Mouse (Mus musculus): ENCODE measurements around the gene Naip5. TPM values are rescaled to one million over a fixed set of nuclear protein-coding genes. Genes with fewer than 3 reads are reported as not detected.

Gene Naip5
- total and polyA plus RNA-seq, 3 experiments = 0.04 to 3.5 (median 3.3) TPM

Other genes with a start within 250 kb of the Naip5 start
- gene Mccc2, start 230.7 kb downstream of the Naip5 start, total RNA-seq (2014; fragmentation: Nextera tagmentation) = 7.4 and 9.8 TPM in 2 replicates
- 6.8 TPM in 2 replicates for gene Mccc2, start 230.7 kb downstream of the Naip5 start, total RNA-seq (2017)
- 4.0 and 4.4 TPM in 2 replicates for gene Mccc2, start 230.7 kb downstream of the Naip5 start, polyA plus RNA-seq (2012)
- 84.4 and 103 TPM in 2 replicates for gene Bdp1, start 142.3 kb downstream of the Naip5 start, total RNA-seq (2014; fragmentation: Nextera tagmentation)
- gene Bdp1, start 142.3 kb downstream of the Naip5 start, total RNA-seq (2017) = 51.3 and 59.3 TPM in 2 replicates
- 6.2 and 6.6 TPM in 2 replicates for gene Bdp1, start 142.3 kb downstream of the Naip5 start, polyA plus RNA-seq (2012)
- 5.6 and 11.1 TPM in 2 replicates for gene Serf1, start 138.3 kb downstream of the Naip5 start, total RNA-seq (2014; fragmentation: Nextera tagmentation)
- 27.2 and 29.6 TPM in 2 replicates for gene Serf1, start 138.3 kb downstream of the Naip5 start, total RNA-seq (2017)
- 19.2 and 29.6 TPM in 2 replicates for gene Serf1, start 138.3 kb downstream of the Naip5 start, polyA plus RNA-seq (2012)
- 72.0 and 92.5 TPM in 2 replicates for gene Smn1, start 121.5 kb downstream of the Naip5 start, total RNA-seq (2014; fragmentation: Nextera tagmentation)
- gene Smn1, start 121.5 kb downstream of the Naip5 start, total RNA-seq (2017) = 26.4 and 46.6 TPM in 2 replicates
- 75.2 and 80.4 TPM in 2 replicates for gene Smn1, start 121.5 kb downstream of the Naip5 start, polyA plus RNA-seq (2012)
- 8.9 and 10.6 TPM in 2 replicates for gene Naip2, start 44.2 kb downstream of the Naip5 start, total RNA-seq (2014; fragmentation: Nextera tagmentation)
- gene Naip2, start 44.2 kb downstream of the Naip5 start, total RNA-seq (2017) = 21.1 and 21.3 TPM in 2 replicates
- gene Naip2, start 44.2 kb downstream of the Naip5 start, polyA plus RNA-seq (2012) = 0.26 and 0.30 TPM in 2 replicates
- 7.1 and 7.4 TPM in 2 replicates for gene Naip6, start 71.4 kb upstream of the Naip5 start, total RNA-seq (2014; fragmentation: Nextera tagmentation)
- 5.9 and 6.0 TPM in 2 replicates for gene Naip6, start 71.4 kb upstream of the Naip5 start, total RNA-seq (2017)
- gene Naip6, start 71.4 kb upstream of the Naip5 start, polyA plus RNA-seq (2012) = 0.11 and 0.12 TPM in 2 replicates
- 0.53 TPM in 1 of 2 replicates, not detected in the other for gene Naip1, start 206.5 kb upstream of the Naip5 start, total RNA-seq (2014; fragmentation: Nextera tagmentation)
- 0.06 and 0.27 TPM in 2 replicates for gene Naip1, start 206.5 kb upstream of the Naip5 start, total RNA-seq (2017)
- 0.01 TPM in 1 of 2 replicates, not detected in the other for gene Naip1, start 206.5 kb upstream of the Naip5 start, polyA plus RNA-seq (2012)
- gene Gtf2h2, start 246.3 kb upstream of the Naip5 start, total RNA-seq (2014; fragmentation: Nextera tagmentation) = 69.2 and 83.2 TPM in 2 replicates
- gene Gtf2h2, start 246.3 kb upstream of the Naip5 start, total RNA-seq (2017) = 52.6 and 61.1 TPM in 2 replicates
- gene Gtf2h2, start 246.3 kb upstream of the Naip5 start, polyA plus RNA-seq (2012) = 27.3 and 27.8 TPM in 2 replicates

Data from G1E (cell line).